Mouse (Mus musculus): Measurements from ENCODE around the gene Olfr1188. TPM values are rescaled to one million over a fixed set of nuclear protein-coding genes. Genes with fewer than 3 reads are reported as not detected.

The Olfr1188 gene
- polyA plus RNA-seq (2012; rRNA removed): not detected in 2 replicates

DNA sequence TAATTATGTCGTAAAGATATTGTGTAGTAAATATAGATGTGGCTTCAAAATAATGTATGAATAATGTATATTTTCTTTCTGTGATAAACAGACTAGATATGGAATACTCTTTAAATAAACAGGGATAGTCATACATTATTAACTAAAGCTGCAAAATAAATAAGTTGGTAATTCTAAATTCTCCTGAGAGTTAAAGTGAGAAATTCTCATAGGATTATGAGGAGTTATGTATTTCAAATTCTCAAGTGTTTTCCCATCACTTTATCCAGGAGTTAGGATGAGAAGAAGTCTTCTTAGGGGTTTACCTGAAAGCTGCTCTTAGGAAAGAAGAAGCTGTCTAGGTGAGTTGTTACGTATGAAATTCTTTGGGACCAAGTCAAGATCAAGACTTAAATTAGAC lies at the start of gene Olfr1188:
Gene Olfr1188, plus strand, starts transcription at position 301 of the 400 bp plus-strand sequence.

DNA sequence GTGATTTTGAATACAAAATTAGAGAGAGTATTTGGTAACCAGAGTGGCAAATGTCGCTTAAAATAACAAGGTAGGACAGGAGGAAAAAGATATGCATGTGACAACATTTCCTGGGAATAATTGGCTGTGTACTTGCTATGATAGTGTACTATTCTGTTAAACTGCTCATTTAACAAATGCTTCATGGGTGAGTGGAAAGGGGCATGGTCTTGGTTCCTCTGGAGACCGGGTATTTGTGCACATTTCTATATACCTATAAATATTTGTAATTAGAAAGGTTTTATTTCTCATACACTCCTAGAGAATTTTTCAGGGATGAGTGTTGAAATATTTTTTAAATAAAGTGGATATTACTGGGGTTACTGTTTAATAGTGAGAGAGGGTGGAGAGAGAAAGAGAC lies 38.5 kb upstream of the Olfr1188 start, which contains the start of gene Olfr1186:
Gene Olfr1186, plus strand, starts transcription at position 301 of the 400 bp plus-strand sequence.

DNA sequence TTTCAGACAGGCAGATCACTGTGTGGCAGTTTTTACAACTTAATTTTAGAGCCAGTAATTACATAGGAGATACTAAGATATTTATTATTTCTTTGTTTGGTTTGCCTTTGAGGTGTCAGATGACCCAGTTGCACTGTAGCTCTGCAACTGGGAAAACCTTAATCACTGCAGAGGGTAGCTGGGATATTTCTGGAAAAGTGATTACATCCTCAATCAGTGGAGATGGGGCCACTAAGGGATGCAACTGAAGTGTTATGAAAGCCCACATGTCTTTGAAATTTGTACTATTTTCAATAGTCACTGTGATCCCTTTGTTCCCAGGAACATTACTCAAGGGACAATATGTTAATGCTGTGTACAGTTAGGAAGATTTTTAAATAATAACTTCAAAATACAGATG lies 29.4 kb downstream of the Olfr1188 start, which contains the start of gene Olfr1189:
Gene Olfr1189, plus strand, starts transcription at position 301 of the 400 bp plus-strand sequence.

Other genes starting within 250 kb of the Olfr1188 start
- gene Olfr1174-ps, start 241.8 kb upstream of the Olfr1188 start, polyA plus RNA-seq (2012; rRNA removed): not detected in 2 replicates
- gene Olfr1175-ps, start 229.7 kb upstream of the Olfr1188 start, polyA plus RNA-seq (2012; rRNA removed): not detected in 2 replicates
- not detected in 2 replicates for gene Olfr1176, start 220.2 kb upstream of the Olfr1188 start, polyA plus RNA-seq (2012; rRNA removed)
- gene Olfr1177-ps, start 210.4 kb upstream of the Olfr1188 start, polyA plus RNA-seq (2012; rRNA removed): not detected in 2 replicates
- not detected in 2 replicates for gene Olfr1178, start 169.9 kb upstream of the Olfr1188 start, polyA plus RNA-seq (2012; rRNA removed)
- gene Olfr1179, start 150.5 kb upstream of the Olfr1188 start, polyA plus RNA-seq (2012; rRNA removed): not detected in 2 replicates
- not detected in 2 replicates for gene Olfr1180, start 137.8 kb upstream of the Olfr1188 start, polyA plus RNA-seq (2012; rRNA removed)
- not detected in 2 replicates for gene Olfr1181, start 130.8 kb upstream of the Olfr1188 start, polyA plus RNA-seq (2012; rRNA removed)
- not detected in 2 replicates for gene Gm13757, start 107.8 kb upstream of the Olfr1188 start, polyA plus RNA-seq (2012; rRNA removed)
- gene Olfr1183, start 102.1 kb upstream of the Olfr1188 start, polyA plus RNA-seq (2012; rRNA removed): not detected in 2 replicates
- gene Olfr1184, start 73.3 kb upstream of the Olfr1188 start, polyA plus RNA-seq (2012; rRNA removed): not detected in 2 replicates
- not detected in 2 replicates for gene Olfr1185-ps1, start 63.6 kb upstream of the Olfr1188 start, polyA plus RNA-seq (2012; rRNA removed)
- not detected in 2 replicates for gene Olfr1186, start 38.4 kb upstream of the Olfr1188 start, polyA plus RNA-seq (2012; rRNA removed)
- gene Olfr1189, start 29.5 kb downstream of the Olfr1188 start, polyA plus RNA-seq (2012; rRNA removed): not detected in 2 replicates
- not detected in 2 replicates for gene Olfr1191-ps1, start 83.6 kb downstream of the Olfr1188 start, polyA plus RNA-seq (2012; rRNA removed)
- gene Olfr1192-ps1, start 91.6 kb downstream of the Olfr1188 start, polyA plus RNA-seq (2012; rRNA removed): not detected in 2 replicates
- not detected in 2 replicates for gene Olfr1193, start 118.7 kb downstream of the Olfr1188 start, polyA plus RNA-seq (2012; rRNA removed)
- not detected in 2 replicates for gene Olfr1195, start 132.3 kb downstream of the Olfr1188 start, polyA plus RNA-seq (2012; rRNA removed)
- not detected in 2 replicates for gene Olfr1196, start 147.7 kb downstream of the Olfr1188 start, polyA plus RNA-seq (2012; rRNA removed)
- not detected in 2 replicates for gene Olfr1197, start 175.4 kb downstream of the Olfr1188 start, polyA plus RNA-seq (2012; rRNA removed)
- not detected in 2 replicates for gene Olfr1198, start 194.4 kb downstream of the Olfr1188 start, polyA plus RNA-seq (2012; rRNA removed)
- gene Olfr1199, start 203.5 kb downstream of the Olfr1188 start, polyA plus RNA-seq (2012; rRNA removed): not detected in 2 replicates
- not detected in 2 replicates for gene Olfr1200, start 213.6 kb downstream of the Olfr1188 start, polyA plus RNA-seq (2012; rRNA removed)
- gene Olfr1201, start 236.1 kb downstream of the Olfr1188 start, polyA plus RNA-seq (2012; rRNA removed): not detected in 2 replicates